Mouse (Mus musculus) right cerebral cortex, postnatal 14 days (tissue): ENCODE measurements around the gene Gm10337.

Experiments
- DNase-seq: peaks from one replicate; pipeline ENCODE4 v3.0.0; 2022

Gm10337 gene

GRCm38 (mm10) chr15:102503447-102503846 lies at the start of gene Gm10337:
TSS of gene Gm10337 (plus strand) at chr15:102503722.
- no peak for DNase-seq

DNA sequence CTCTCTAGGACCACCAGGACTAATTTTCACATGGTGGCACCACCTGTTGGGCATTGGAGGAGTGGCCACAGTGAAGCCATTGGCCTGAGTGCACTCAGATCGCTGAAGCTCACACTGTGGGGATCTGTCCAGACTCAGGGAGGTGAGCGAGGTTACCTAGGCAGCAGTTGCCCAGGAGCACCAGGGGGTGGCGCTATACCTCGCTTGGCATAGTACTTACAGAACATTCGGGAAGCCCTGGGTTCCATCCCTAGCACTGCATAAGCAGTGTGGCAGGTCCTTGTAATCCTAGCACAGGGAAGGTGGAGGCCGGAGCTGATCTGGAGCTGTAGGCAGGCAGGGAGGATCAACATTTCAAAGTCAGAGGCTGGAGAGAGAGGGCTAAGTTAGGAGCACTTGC lies 47.5 kb upstream of the Gm10337 start:
- DNase-seq, result no peak

GRCm38 (mm10) chr15:102458050-102458736 lies 45.3 kb upstream of the Gm10337 start:
- no peak for DNase-seq

DNA sequence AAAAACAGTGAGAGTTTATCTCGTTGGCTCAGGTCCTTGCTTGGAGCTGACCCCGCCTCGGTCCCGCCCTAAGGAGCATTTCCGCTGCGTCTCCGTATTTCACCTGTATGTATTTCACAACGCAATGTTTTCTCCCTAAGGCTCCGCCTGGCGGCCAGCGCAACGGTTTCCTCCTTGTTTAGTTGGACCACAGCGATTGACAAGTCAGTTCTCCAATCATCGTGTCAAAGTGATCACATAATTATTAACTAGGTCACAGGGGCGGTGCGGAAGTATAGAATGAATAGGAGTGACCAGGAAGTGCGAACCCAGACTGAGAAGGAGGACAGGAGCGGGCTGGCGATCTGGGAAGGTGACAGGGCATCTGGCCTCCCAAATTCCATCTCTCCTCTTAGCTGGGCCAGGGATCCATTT lies 44.6 kb upstream of the Gm10337 start, which contains the start of gene Prr13:
Gene Prr13 (plus strand): TSS at position 125 of the 414 bp plus-strand sequence.
- DNase-seq, result peak; percentile 83

DNA sequence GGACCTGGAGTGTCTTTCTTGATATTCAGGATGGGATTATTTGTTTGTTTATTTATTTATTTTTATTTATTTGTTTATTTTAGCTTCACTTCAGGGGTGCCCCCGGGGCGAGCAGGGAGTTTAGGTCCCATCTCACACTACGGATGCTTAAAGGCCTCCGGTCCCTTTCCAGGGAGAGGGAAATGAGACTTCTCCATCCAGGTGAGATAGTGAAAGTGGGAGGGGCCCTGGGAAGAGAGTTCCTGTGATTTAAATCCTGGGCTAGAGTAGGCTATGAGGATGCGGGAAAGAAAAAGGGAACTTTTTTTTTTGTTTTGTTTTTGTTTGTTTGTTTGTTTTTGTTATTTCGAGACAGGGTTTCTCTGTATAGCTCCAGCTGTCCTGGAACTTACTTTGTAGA lies 44.1 kb upstream of the Gm10337 start:
- no peak for DNase-seq

- DNase-seq, result no peak
Measured at GRCm38 (mm10) chr15:102459847-102460246, 43.7 kb upstream of the Gm10337 start.

DNA sequence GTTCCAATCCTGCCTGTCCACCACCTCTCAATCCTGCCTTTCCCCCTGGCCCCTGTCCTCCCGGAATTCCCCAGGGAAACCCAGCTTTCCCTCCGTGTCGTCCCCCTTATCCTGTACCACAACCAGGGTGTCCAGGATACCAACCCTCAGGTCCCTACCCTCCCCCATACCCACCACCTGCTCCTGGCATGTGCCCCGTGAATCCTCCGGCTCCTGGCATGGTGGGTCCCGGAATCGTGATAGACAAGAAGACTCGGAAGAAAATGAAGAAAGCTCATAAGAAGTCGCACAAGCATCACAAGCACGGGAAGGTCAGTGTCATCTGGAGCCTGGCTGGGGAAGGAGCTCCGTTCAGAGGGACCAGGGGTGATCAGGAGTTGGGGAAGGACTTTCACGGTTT lies 43.1 kb upstream of the Gm10337 start:
- no peak for DNase-seq

GRCm38 (mm10) chr15:102460971-102461370 lies 42.6 kb upstream of the Gm10337 start:
- DNase-seq, result no peak

- no peak for DNase-seq
Measured at GRCm38 (mm10) chr15:102461430-102462075, 42.0 kb upstream of the Gm10337 start.

GRCm38 (mm10) chr15:102463666-102464065 lies 39.9 kb upstream of the Gm10337 start:
- DNase-seq, result no peak

- DNase-seq, result no peak
Measured at GRCm38 (mm10) chr15:102468675-102469370, 34.7 kb upstream of the Gm10337 start.

GRCm38 (mm10) chr15:102470183-102470604 lies 33.3 kb upstream of the Gm10337 start, which contains the start of gene Pcbp2:
TSS of gene Pcbp2 (plus strand) at chr15:102470539.
- DNase-seq, result peak; percentile 96

DNA sequence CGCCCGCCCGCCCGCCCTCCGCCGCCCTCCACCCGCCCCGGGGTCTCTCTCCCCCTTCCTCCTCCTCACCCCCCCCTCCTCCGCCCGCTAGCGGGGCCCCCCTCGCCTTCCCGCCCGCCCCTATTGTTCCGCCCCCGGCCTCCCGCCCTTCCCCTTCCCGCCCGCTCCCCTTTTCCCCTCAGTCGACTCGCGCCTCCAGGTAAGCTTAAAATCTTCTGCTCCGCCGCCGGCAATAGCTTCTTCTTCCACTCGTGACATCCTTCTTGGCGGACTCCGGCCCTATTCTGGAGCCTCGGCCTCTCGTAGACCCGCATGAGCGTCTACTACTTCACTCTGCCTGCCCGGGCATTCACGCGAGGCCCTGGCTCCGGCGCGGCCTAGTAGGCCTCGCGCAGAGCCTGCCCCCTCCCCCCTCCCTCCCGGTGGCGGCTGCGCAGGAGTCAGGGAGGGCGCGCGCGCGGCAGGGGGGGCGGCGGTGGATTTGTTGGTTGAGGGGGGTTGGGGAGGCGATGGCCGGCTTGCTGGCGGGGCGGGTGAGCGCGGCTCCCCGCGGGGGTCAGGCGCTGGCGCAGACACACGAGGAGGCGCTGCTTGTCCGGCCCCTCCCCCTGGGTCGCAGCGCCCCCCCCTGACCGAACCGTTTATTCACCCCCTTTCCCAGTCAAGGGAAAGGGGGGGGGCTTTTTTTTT lies 32.8 kb upstream of the Gm10337 start:
- peak; percentile 82 for DNase-seq

- no peak for DNase-seq
Measured at GRCm38 (mm10) chr15:102471295-102471645, 32.3 kb upstream of the Gm10337 start.

DNA sequence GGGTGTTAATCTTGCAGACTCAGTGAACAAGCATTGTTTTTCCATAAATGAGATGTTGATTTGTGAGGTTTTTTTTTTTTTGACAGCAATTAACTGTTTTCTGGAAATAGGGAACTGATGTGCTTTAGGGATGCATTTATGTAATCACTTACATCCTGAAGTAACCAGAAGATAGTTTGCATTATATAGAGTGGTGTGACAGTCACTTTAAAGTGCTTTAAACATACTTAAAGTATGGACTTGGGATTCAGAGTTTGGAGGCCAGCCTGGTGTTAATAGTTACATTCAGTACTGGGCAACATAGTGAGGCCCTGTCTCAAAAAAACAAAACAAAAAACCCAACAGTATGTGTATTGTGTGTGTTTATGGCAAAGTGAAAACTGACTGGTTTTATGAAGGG lies 31.8 kb upstream of the Gm10337 start:
- no peak for DNase-seq

- DNase-seq, result no peak
Measured at GRCm38 (mm10) chr15:102473246-102473645, 30.3 kb upstream of the Gm10337 start.

DNA sequence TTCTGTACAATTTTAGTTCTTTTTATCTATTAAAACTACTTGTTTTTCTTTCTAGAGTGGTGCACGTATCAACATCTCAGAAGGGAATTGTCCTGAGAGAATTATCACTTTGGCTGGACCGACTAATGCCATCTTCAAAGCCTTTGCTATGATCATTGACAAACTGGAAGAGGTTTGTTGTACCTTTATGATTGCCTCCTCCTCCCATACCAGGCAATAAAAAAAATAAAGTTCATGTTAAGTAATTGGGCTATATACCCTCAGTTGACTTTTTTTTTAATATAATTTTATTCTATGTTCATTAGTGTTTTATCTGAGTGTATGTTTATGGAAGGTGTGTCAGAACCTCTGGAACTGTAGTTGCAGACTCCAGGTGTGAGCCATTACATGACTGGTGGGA lies 29.0 kb upstream of the Gm10337 start:
- DNase-seq, result no peak

- DNase-seq, result no peak
Measured at GRCm38 (mm10) chr15:102483136-102483535, 20.4 kb upstream of the Gm10337 start.

GRCm38 (mm10) chr15:102485853-102486252 lies 17.7 kb upstream of the Gm10337 start:
- DNase-seq, result no peak

DNA sequence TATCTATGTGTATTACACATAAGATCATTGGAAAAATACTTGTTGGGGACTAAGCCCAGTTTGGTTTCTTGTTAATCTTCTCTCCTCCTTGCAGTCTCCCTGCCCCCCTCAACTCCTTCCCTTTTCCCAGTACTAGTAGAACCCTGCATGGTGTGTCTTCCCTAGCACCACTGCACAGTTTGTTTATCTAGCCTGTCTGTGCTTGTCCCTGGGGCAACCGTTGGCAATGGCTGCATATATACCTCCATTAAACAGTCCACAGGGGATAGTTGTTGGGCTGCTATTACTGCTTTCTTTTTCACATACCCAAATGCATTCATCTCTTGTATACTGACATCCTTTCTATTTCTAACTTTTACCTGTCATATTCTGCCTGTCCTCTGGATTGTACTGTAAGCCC lies 15.9 kb upstream of the Gm10337 start:
- DNase-seq, result no peak

DNA sequence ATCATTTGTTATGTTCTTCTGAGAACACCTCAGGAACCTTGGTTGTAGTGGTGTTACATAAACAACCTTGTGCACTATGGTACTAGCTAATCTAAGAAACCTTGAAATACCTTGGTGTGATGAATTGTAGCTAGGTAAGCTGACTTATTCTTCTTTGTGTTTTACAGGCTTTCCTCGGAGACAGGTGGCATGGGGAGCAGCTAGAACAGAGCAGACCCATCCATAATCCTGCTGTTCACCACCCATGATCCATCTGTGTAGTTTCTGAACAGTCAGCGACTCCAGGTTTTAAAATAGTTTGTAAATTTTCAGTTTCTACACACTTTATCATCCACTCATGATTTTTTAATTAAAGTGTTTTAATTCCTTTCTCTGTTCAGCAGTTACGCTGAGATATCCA lies 5.2 kb upstream of the Gm10337 start:
- DNase-seq, result no peak

DNA sequence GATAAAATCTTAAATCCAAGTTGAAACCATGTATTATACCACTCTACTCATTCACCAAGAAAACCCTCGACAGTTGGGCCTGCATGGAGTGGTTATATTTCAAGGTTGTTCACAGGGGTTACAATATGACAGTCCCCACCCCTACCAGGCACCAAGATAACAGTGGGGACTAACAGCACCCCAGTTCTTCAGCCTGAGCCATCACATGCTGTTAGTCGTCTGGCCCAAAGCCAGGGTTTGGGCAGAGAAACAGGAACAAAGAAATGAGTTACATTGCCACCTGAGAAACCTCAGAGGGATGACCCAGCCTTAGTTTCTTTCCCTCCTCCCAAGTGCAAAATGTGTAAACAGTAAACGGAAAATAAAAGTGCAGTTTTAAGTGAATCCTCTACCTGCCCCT lies 4.2 kb upstream of the Gm10337 start:
- DNase-seq, result no peak

- DNase-seq, result no peak
Measured at GRCm38 (mm10) chr15:102499851-102500250, 3.7 kb upstream of the Gm10337 start.
